Mouse (Mus musculus) small intestine, adult 2 months (tissue): ENCODE measurements around the gene Gm16181.

Experiments
- CTCF ChIP-seq: fragments of 200-500 bp; IDR thresholded peaks from 2 replicates; pipeline ENCODE4 v1.5.1; 2012; ENCODE audit warnings: low read depth, mild to moderate bottlenecking, control low read depth, inconsistent platforms, low read length, moderate library complexity, mixed read lengths; ENCODE audit not compliant: insufficient replicate concordance, insufficient read length; ENCODE audit errors: extremely low read depth
- POLR2A ChIP-seq: fragments of 200-500 bp; IDR thresholded peaks from 2 replicates; pipeline ENCODE4 v1.6.1; 2012; ENCODE audit warnings: low read depth, mild to moderate bottlenecking, control low read depth, inconsistent platforms, low read length, moderate library complexity

DNA sequence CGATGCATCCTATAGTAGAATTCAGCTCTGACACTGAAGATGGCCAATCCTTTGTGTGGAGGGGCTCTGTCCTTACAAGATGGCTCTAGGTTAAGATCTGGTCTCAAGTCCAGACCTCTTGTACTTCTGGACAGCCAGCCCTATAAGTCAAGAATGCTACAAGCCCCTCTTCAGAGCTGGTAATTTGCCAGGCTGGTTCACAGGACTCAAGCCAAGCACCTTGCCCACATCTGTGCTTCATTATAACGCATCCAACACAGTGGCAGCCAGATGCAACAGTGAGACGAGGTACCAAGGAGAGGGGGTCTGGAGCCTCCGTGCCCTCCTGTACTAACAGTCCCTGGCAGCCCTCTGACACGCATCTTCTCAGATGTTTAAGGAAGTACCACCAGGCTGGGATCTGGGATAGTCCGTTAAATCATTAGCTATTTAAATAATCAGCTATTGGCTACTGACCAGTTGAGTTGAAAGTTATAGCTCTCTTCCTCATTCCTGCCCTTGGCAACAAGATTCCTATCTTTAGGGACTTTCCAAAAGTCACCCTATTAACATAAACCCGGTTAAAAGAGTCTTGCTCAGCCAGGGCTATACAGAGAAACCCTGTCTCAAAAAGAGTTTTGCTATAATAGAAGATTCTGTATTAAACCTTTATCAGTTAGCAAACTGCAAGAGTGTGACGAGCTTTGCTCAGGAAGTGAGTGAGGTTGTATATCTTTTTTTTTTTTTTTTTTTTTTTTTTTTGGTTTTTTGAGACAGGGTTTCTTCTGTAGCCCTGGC is 46.2 kb upstream of the Gm16181 start:
- TF ChIP-seq CTCF (no peak), POLR2A (no peak)
